Mouse (Mus musculus) ES-E14 (cell line): ENCODE data around the gene Olfr459. TPM values are rescaled to one million over a fixed set of nuclear protein-coding genes. Genes with fewer than 3 reads are reported as not detected.

ENCODE experiments used
- DNase-seq: peaks from one replicate; pipeline ENCODE4 v3.0.0-alpha.2; 2013; ENCODE audit warnings: low read depth, low spot score
- H3K27ac ChIP-seq: 2 replicates; pipeline ENCODE4 v1.5.1; 2012; ENCODE audit warnings: low read depth, mild to moderate bottlenecking, low read length, moderate library complexity, mixed read lengths; ENCODE audit not compliant: poor library complexity, insufficient read depth, severe bottlenecking
- H3K36me3 ChIP-seq: 2 replicates; pipeline ENCODE4 v1.6.1; 2012; ENCODE audit warnings: mild to moderate bottlenecking, low read length, moderate library complexity, mixed read lengths; ENCODE audit not compliant: control insufficient read depth, poor library complexity, insufficient read depth, severe bottlenecking
- H3K4me1 ChIP-seq, 2 experiments: fragments of 150-350 bp in 1 of 2; sonication (generic) in 1 of 2; 2 replicates each; pipeline ENCODE4 v1.6.1; 2012; ENCODE audit warnings: low read length in 2 of 2, mild to moderate bottlenecking in 1 of 2, mixed read lengths in 1 of 2; ENCODE audit not compliant: control insufficient read depth in 2 of 2, insufficient read depth in 2 of 2, poor library complexity in 1 of 2
- H3K4me3 ChIP-seq, 2 experiments: fragments of 150-350 bp in 1 of 2; sonication (generic) in 1 of 2; 2 replicates each; pipeline ENCODE4 v1.5.1; 2012; ENCODE audit warnings: low read length in 2 of 2, low read depth in 1 of 2, mild to moderate bottlenecking in 1 of 2, mixed read lengths in 1 of 2; ENCODE audit not compliant: insufficient read depth in 1 of 2, poor library complexity in 1 of 2, severe bottlenecking in 1 of 2
- H3K9ac ChIP-seq: 2 replicates; pipeline ENCODE4 v1.6.1; 2012; ENCODE audit warnings: low read depth, mild to moderate bottlenecking, low read length, mixed read lengths; ENCODE audit not compliant: poor library complexity, insufficient read depth, severe bottlenecking
- H3K9me3 ChIP-seq: fragments of 150-350 bp; sonication (generic); 2 replicates; pipeline ENCODE4 v1.6.1; 2012; ENCODE audit warnings: low read depth, mild to moderate bottlenecking, low read length; ENCODE audit not compliant: control insufficient read depth, insufficient read depth
- CHD2 ChIP-seq: IDR thresholded peaks from 2 replicates; pipeline ENCODE4 v1.6.1; 2014; ENCODE audit warnings: mild to moderate bottlenecking, low read depth, low read length, inconsistent platforms
- HCFC1 ChIP-seq: IDR thresholded peaks from 2 replicates; pipeline ENCODE4 v1.6.1; 2012; ENCODE audit warnings: low read length, inconsistent platforms, borderline replicate concordance; ENCODE audit not compliant: insufficient read depth
- MAFK ChIP-seq: IDR thresholded peaks from 2 replicates; pipeline ENCODE4 v1.6.1; 2014; ENCODE audit warnings: mild to moderate bottlenecking, low read depth, low read length, inconsistent platforms; ENCODE audit not compliant: insufficient read depth
- ZC3H11A ChIP-seq: IDR thresholded peaks from 2 replicates; pipeline ENCODE4 v1.6.1; 2012; ENCODE audit warnings: low read depth, mild to moderate bottlenecking, inconsistent platforms, low read length, borderline replicate concordance
- ZNF384 ChIP-seq: IDR thresholded peaks from 2 replicates; pipeline ENCODE4 v1.6.1; 2012; ENCODE audit warnings: low read depth, low read length, inconsistent platforms
- in situ Hi-C, 2 experiments: fragments of 600-800 bp; cut with MboI; formaldehyde crosslinking; loops; one replicate each; pipeline ENCODE4 v1.15.1; 2025; ENCODE audit warnings: low sequenced_read_pairs in 2 of 2, inconsistent platforms in 1 of 2; ENCODE audit not compliant: unreplicated experiment in 2 of 2
- total RNA-seq: library from RNA; depleted of rRNA; stranded (reverse); fragments of 300-350 nt; gene quantifications from 2 replicates; pipeline ENCODE4 v1.2.3, GENCODE M21; 2012

Gene Olfr459
- total RNA-seq, 1 experiment = 0.71 TPM

GRCm38 (mm10) chr6:41757199-41757598 is 17.8 kb downstream of the Olfr459 start:
- TF ChIP-seq ZC3H11A = no peak
- no peak for TF ChIP-seq CHD2
- no peak for TF ChIP-seq HCFC1
- TF ChIP-seq ZNF384 = no peak
- no peak for TF ChIP-seq MAFK
- H3K36me3 ChIP-seq = no peaks in the 10 kb centered on the region

GRCm38 (mm10) chr6:41754626-41755025 is 20.4 kb downstream of the Olfr459 start:
- Histone ChIP-seq H3K4me1 (no peaks in the 10 kb centered on the region), H3K4me3 (no peak overlapping the region), H3K9me3 (no peaks in the 10 kb centered on the region), H3K9ac (no peak overlapping the region), H3K27ac (no peak overlapping the region), H3K36me3 (no peaks in the 10 kb centered on the region)
- no peak for DNase-seq
- in situ Hi-C loops = no loop called here
- TF ChIP-seq HCFC1 (no peak), ZC3H11A (no peak), CHD2 (no peak), MAFK (no peak), ZNF384 (no peak)

More at GRCm38 (mm10) chr6:41757199-41757598, 17.8 kb downstream of the Olfr459 start:
- Histone ChIP-seq H3K4me3 (no peak overlapping the region), H3K9me3 (no peaks in the 10 kb centered on the region), H3K9ac (no peak overlapping the region), H3K4me1 (no peaks in the 10 kb centered on the region), H3K27ac (no peak overlapping the region)
- no peak for DNase-seq
- in situ Hi-C loops = no loop called here

GRCm38 (mm10) chr6:41744664-41745392 is 30.1 kb downstream of the Olfr459 start:
- no peaks in the 10 kb centered on the region for H3K36me3 ChIP-seq
- H3K4me3 ChIP-seq = no peak overlapping the region
- no peak overlapping the region for H3K9ac ChIP-seq
- no peak overlapping the region for H3K27ac ChIP-seq
- no peaks in the 10 kb centered on the region for H3K9me3 ChIP-seq
- in situ Hi-C loops = no loop called here
- TF ChIP-seq MAFK (no peak), CHD2 (no peak), ZC3H11A (no peak), ZNF384 (no peak), HCFC1 (no peak)
- no peak for DNase-seq
- no peaks in the 10 kb centered on the region for H3K4me1 ChIP-seq

- no peaks in the 10 kb centered on the region for H3K36me3 ChIP-seq
- no peaks in the 10 kb centered on the region for H3K9me3 ChIP-seq
- H3K9ac ChIP-seq = no peak overlapping the region
- in situ Hi-C loops = no loop called here
- peak; percentile 3 for DNase-seq
- H3K4me3 ChIP-seq = no peak overlapping the region
- H3K27ac ChIP-seq = no peak overlapping the region
- H3K4me1 ChIP-seq = no peaks in the 10 kb centered on the region
- TF ChIP-seq ZC3H11A (no peak), MAFK (no peak), CHD2 (no peak), HCFC1 (no peak), ZNF384 (no peak)
Observed at GRCm38 (mm10) chr6:41741101-41741500, 33.9 kb downstream of the Olfr459 start.
